Mouse (Mus musculus): ENCODE data around the gene Auts2.

The Auts2 gene

DNA sequence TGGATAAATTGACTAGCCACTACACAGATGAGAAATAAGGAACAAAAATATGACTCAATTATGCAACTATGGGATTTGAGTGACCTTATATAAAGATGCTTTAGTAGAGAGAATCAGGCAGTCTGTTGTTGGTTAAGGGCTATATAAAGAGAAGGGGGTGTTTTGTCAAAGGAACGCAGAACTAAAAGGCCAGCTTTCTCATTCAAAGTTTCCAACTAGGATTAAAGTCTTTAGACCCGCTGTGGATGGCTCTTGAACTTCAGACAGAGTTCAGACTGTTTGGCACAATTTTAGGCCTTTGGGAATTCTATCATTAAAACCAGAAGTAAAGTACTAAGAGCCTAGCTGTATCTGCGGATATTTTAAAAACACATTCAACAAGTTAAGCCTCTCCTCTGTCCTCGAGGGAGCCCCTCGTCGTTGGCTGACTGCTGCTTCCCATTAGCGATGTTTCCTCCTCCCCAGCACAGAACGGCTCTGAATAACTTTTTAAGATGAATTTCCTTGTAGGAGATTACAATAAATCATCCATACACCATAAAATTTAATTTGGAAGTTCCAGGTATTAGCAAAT, 459.3 kb downstream of the Auts2 start:
- WGBS, result 68% methylated on average over 8 of the region's 8 CpGs

DNA sequence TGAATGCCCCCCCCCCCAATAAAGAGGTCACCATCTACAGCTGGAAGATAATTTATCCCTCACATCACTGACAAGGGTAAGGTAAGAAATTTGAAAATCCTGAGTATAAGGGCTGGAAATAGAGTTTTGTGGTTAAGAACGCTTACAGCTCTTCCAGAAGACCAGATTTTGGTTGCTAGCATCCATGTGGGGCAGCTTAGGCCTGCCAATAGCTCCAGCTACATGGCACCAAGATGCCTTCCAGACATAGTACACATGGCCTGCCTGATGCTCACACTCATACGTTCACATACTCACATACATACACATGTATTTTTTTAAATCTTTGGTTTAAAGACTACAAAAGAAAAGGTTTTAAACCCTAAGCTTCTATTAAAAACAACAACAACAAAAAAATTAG, 467.2 kb downstream of the Auts2 start:
- 81% methylated on average over 2 of the region's 2 CpGs for WGBS

DNA sequence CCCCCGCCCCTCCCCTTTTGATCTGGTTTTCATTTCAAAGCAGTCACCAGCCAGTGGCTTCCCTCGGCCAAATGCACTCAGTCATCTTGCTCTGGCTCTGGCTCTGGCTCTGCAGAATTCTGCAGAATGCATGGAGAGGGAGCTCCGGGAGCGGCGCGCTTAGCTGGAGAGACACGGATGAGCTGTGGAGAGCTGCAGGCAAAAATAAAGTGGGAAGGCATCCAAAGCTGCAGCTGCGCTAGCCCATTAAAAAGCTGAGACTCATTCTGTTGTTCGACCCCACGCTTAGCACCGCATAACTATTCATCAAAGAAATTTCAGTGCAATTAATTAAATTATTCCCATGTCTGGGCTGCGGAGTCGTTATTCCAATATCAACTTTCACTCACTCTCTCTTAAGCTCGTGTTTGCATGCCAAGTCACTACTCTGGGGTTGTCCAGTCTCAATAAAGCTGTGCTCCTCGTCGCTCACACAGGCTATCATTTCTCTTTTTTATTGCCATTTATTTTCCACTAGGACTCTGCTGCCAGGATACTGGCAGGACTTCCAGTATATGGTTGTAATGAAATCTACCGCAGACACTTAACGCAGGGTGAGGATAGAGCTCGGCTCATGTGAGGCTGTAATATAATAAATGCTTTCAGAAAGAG, 468.3 kb downstream of the Auts2 start:
- 15% methylated on average over 19 of the region's 19 CpGs for WGBS

DNA sequence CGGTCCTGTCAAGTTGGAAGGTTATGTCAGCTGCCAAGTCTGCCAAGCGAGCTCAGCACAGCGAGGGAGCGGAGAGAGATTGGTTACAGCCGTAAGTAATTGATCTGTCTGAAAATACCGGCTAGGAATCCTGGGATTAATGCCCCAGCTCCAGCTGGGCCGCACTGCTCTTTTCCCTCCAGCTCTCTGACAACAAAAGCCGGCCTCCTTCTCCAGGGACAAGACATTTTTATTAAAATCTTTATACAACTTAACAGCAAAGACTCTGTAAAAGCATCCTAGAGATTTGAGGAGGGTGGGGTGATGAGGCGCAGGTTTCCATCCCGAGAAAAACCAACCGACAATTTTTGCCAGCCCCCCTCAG, 468.8 kb downstream of the Auts2 start:
- WGBS, result 21% methylated on average over 11 of the region's 11 CpGs

DNA sequence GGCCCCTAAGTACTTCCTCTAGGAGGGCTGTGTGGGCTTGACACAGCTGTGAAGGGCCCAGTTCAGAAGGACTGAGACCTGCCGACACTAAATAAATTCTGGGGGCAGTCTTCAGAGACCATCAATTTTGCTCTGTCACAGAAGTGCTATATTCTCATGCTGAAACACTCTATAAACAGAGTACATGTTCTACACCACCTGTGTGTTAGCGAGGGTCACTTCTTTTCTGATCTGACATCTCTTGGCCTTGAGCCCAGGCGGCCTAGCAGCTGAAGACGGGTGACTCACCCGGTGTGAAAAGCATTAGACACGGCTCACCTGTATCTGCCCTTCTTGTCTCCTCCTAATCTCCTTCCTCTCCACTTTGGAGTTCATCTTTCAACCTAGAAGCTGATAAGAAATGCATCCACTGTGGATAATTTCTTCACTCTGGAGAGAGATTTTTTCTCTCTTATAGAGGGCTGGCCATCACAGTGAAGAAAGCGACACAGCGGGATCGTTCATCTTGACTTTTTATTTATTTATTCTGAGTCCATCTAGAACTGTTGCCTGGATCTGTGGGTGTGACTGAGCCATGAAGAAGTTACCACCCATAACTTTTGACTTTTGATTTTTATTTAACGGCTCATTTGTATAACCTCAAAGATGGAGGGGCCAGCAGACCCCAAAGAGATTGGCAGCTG, 469.3 kb downstream of the Auts2 start:
- 50% methylated on average over 10 of the region's 10 CpGs for WGBS

DNA sequence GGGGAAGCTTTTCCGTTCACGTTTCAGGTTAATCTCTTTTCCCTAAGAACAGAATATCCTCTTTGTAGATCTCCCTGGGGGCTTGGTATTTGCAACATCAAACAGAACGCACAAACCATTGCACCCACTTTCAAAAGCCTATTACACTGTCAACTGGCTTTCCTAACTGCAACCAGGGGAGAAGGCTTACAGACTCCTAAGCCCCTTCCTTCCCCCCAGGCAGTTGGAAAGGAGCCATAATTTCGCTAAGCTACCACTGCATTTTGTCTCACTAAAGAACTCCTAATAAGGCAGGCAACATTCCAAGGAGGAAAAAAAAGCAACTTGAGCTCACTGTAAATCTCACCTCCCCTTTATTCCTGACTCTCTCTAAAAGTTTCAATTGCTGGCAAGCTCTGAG, 470.8 kb downstream of the Auts2 start:
- WGBS, result 67% methylated on average over 4 of the region's 4 CpGs

DNA sequence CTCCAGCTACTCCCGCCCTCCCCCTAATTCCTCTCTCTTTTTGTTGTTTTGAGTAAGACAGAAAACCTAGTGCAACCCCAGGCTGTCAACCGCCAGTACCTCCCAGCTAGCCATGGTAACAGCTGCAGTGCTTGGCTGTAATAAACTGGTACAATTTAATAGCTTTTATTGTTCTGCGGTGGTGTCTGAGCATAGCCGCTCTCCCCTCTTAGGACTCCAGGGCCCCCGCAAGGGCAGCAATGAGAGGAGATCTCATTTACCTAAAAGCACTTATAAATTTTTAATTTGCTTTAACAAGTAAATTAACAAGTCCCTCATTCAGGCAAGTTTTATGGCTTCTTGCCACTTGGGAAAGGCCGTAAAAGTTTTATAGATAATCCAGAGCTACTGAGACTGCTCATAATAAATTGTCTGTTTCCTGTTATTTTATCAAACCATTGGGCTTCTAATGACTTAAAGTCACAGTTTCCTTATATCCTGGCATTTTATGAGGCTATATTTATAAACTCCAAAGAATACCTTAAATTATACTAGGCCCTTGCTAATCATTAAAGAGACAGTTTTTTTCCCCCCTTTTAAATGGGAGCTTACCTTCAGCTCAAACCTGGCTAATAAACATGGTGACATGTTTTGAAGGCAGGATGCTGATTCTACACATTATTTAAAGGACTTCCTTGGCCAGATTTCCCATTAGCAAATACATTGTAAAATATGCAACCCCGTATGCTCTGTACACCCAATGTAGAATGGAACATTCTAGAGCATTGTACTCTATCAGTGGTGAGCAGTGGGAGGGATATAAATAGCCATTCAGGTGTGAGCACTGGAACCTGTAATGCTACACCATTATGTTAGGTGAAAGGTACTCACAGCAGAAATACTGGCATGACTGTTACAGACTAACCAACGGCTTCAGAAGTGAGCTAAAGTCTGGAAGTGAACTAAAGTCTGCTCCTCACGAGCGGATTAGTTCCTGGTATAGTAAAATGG, 475.1 kb downstream of the Auts2 start:
- WGBS, result 79% methylated on average over 10 of the region's 10 CpGs

DNA sequence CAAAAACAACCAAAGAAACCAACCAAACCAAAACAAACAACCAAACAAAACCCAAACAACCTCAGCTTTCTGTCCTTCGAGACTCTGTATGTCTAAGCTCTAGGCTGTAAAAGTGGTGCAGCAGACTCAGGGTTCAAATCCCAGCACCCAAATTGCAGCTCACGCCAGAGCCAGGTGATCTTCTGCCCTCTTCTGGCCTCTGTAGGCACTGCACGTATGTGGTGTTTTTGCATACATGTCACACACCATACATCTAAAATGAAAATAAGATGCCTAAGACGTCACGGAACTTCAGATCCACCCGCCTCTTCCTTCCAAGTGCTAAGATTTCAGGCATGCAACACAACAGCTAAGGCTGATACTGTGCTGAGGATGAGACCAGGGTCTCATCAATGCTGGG, 483.0 kb downstream of the Auts2 start:
- 95% methylated on average over 6 of the region's 6 CpGs for WGBS

DNA sequence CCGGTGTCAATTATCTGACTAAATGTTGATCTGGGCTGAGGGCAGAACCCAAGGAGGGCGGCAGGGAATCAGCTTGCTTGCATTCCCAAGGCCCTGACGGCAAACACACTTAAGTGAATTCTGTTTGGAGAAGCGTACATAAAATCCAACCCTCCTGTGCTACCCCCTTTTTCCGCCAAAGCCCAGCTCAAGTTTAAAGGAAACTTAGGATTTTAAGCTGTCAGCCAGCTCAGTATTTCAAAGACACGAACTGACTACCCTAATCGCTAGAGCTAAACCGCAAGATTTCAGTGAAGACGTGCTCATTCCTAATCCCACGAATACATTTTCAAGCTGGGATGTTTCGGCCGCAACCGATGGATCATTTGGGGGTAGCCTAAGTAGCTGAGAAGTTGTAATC, 490.5 kb downstream of the Auts2 start:
- WGBS, result 91% methylated on average over 13 of the region's 13 CpGs

DNA sequence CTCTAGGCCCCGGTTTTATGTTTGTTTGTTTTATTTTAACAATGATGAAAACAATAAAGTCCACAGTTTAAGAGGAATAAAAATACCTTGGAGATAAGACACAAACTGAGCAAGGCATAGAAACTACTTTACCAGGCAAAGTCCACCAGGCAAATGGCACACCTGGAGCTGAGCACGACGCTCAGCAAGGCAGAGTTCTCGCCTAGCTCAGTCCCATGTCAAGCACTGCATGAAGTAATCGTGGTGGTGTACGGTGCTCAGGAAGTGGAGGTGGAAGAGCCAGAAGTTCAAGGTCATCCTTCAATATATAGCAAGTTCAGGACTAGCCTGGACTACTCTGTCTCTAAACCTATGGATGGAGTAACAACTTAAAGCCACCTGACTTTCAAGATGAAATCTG, 503.6 kb downstream of the Auts2 start:
- WGBS, result 88% methylated on average over 6 of the region's 6 CpGs

DNA sequence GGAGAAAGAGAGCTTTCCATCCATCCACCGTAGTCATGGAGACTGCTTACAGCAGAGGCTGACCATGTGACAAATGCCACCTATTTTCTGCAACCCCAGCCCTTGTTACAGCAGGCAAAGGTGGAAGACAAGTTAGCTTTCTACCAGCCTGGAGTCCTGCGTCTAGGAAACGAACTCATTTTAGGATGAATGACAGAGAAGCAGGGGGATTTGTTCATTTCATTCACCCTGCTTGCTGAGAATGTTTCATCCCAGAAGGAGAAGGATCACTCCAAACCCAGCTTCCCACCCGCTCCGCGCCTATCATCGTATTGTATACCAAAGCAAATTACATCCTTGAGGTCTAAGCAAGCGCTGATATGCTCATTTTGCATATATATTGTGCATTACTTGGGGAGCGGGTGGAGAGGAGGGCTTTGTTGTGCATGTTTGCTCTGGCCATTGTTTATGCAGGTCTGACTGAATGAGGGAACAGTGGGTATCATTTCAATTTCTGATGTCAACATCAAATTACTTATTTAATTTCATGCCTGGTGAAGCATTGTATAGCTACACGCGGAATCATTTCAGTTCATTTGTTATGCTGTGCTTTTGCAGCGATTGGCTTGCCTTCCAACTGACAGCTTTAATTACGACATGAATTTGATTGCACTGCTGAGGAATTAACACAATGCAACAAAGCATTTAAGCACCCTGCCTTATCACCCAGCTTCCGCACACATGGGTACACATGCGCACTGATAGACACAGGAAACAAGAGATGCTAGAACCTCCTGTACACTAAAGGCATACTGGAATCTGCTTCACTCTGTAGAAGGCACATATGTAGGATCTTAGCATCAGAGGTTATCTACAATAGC, 509.4 kb downstream of the Auts2 start:
- 63% methylated on average over 15 of the region's 15 CpGs for WGBS

DNA sequence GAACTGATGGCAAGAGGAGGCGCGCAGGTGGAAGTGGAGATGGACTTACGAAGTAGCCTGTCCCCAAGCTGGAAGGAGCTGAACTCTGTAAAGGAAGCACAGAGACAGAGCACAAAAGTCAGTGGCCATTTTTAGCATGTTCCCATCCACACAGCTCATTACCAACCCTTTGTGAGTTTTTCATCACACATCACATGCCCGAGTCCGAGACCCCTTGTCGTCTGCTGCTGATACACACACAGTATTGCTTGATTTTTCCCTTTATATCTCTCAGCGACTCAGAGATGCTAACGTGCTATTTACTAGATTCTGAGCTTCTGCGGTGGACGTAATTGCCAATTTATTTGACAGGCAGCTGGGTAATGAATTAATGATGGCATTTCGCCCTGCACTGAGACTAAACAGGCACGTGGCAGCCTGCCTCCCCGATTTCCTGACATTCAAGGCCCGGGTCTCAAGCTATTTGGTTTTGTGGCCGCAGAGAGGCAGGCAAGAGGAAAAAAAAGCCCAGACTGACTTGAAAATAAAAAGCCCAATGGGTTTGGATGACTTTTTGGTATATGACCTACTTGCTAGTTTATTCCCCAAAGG, 512.1 kb downstream of the Auts2 start:
- 69% methylated on average over 15 of the region's 15 CpGs for WGBS

DNA sequence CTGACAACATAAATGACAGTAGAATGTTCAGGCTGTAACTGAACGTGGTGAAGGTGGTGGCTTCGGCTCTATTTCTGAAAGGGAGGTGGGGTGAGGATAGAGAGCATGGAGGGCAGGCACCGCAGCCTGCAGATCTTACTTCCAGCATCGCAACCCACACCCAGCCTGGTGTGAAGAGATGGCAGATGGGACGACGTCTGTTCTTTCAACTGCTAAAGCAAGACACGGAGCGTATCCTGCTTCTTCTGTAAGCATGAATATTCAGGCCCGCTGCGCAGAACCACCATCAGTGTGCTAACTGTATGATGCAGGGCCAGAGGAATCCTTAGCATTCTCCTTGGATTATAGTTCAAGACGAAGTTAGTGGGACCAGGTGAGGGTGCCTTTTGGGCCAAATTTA, 513.5 kb downstream of the Auts2 start:
- 49% methylated on average over 11 of the region's 11 CpGs for WGBS

DNA sequence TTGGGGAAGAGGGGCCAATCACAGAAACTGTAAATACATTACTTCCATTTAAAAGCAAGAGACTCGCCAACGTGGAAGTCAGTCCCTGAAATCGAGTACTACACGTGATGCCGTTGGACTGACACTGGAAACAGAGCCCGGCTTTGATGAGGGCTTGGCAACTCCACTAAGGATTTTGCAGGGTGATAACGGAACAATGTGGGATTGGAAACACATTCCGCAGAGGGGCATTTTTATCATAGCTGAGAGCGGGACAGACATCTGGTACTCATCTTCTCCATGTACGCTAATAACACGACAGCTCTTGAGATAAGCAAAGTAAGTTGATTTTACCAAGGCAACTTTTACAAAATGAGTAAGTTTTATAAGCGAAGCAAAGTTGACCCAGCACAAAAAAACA, 514.1 kb downstream of the Auts2 start:
- WGBS, result 51% methylated on average over 12 of the region's 12 CpGs

DNA sequence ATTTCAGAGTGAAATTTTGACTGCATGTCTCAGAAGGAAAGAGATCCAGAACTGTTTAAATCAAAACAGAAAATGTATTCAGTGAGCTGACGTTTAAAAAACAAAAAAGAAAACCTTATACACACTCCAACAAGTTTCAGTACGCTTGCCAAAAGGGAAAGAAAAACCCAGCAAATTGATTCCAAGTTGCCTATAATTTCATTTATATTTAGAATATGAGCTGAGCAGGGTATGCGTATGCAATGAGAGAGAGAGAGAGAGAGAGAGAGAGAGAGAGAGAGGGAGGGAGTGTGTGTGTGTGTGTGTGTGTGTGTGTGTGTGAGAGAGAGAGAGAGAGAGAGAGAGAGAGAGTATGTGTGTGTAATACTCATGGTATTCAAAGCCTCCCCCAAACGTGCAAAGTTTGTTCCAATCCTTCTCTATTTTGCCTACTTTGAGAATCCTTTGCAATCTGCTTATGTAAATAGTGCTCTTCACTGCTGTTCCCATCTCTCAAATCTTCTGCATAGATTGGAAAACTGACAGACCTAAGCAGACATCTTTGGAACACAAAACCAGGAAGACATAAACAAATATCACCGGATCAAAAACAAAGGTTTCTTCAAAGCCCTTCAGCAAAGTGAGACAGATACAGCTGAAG, 515.2 kb downstream of the Auts2 start:
- 38% methylated on average over 5 of the region's 5 CpGs for WGBS

DNA sequence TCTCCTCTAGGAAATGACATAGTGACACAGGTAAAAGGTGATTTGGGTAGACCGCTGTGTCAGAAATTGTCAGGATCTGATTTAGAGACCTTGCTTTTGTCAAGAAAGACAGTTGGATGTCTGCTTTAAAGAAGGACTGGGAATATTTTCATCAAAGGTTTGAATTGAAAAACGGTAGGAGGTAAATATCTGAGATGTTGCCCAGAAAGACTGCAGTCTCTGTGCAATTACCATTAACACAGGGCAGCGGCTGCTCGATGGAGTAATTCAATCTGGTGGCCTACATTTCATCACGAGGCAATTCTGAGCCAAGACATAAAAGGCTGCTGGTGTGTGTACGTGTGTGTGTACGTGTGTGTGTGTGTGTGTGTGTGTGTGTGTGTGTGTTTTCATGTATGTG, 529.8 kb downstream of the Auts2 start:
- WGBS, result 65% methylated on average over 7 of the region's 7 CpGs

DNA sequence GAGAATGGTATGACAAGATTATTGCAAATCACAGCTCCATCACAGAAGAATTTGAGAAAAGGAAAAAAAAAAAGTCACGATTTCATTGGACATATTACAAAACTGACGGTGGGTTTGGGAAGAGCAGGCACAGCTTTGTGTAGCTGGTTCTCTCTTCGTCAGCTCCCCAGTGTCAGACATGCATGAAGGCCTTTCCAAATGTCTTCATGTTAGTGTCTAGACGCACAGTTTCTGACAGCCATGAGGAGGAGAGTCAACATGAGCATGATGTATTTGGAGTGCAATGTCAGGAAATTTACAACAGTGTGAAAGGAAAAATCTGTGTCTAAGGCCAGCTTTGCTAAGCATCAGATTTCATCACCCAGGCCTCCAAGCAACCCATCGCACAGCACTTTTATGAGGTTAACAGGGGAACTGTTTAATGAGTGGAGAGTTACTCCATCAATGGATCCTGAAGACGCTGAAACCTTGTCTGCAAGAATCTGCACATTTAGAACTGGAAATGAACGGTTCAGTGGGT, 534.4 kb downstream of the Auts2 start:
- WGBS, result 78% methylated on average over 7 of the region's 7 CpGs

DNA sequence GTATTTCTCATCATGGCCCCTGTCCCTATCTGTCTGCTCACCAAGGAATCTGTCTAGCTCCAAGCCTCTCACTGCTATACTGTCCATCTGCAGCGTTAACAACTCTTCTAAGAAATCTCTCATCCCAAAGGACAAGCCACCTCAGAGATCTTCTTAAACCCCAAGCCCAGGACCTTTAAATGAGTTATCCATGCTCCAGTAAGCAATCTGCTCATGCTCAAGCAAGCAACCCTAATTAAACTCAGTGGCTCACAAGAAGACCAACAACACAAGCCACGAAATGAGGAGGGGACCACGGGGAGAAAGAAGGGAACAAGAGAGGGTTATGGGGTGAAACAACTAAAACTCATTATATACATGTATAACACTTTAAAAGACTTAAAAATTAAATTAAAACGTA, 535.2 kb downstream of the Auts2 start:
- 69% methylated on average over 4 of the region's 4 CpGs for WGBS

DNA sequence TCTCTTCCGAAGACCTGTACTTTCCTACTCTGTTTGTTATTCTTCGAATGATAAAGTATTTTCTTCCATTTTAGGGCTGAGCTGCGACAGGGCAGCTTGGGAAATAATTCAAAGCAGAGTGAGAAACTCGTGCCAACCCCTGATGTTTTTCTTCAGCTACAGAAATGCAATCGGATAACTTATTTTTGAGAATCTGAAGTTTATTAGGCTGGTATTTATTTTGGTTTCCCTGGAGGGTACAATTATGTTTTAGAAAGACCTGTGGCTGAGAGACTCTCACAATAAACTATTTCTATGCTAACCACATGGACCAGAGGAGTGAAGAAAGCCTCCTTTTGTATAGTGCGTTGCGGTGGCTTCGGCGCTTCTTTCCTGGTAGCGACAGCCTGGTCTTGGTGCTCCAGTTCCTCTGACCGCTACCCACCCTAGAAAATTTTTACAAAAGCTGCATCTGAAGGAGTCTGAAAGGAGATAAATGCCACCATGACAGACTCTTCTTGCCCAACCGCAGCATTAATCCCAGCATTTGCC, 550.4 kb downstream of the Auts2 start:
- WGBS, result 52% methylated on average over 12 of the region's 12 CpGs

DNA sequence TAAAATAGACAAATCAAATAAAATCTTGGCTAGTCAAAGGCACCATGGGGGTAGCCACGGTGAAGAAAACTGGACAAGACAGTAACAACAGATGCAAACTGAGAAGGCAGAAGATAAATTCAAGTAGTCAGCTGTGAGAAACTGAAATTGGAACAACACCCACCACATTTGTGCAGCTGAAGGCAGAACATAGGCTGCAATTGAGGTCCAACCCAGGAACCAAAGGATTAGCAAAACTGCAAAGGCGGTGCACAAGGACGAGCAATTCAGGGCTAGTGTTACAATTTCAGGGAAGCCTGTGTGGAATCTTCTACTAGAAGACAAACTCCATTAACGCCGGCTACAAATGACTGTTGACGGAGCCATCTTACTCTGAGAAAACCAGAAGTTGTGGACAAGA, 550.9 kb downstream of the Auts2 start:
- WGBS, result 52% methylated on average over 6 of the region's 6 CpGs
